Mouse (Mus musculus) C2C12 (cell line): ENCODE measurements around the gene Prkg1.

Experiments
- CEBPB ChIP-seq: IDR thresholded peaks from one replicate; pipeline ENCODE4 v1.6.1; 2011; ENCODE audit warnings: low read depth, mild to moderate bottlenecking, control low read depth, moderate library complexity
- CTCF ChIP-seq: IDR thresholded peaks from one replicate; pipeline ENCODE4 v1.5.1; 2011; ENCODE audit not compliant: control insufficient read depth, insufficient read depth, insufficient read length
- MAX ChIP-seq: IDR thresholded peaks from one replicate; pipeline ENCODE4 v1.6.1; 2011; ENCODE audit warnings: mild to moderate bottlenecking, control low read depth
- MYOG ChIP-seq: IDR thresholded peaks from one replicate; pipeline ENCODE4 v1.6.1; 2011; ENCODE audit not compliant: control insufficient read depth, insufficient read length; ENCODE audit errors: extremely low read depth
- USF1 ChIP-seq: IDR thresholded peaks from one replicate; pipeline ENCODE4 v1.6.1; 2011; ENCODE audit warnings: low read depth, mild to moderate bottlenecking, control low read depth, moderate library complexity

DNA sequence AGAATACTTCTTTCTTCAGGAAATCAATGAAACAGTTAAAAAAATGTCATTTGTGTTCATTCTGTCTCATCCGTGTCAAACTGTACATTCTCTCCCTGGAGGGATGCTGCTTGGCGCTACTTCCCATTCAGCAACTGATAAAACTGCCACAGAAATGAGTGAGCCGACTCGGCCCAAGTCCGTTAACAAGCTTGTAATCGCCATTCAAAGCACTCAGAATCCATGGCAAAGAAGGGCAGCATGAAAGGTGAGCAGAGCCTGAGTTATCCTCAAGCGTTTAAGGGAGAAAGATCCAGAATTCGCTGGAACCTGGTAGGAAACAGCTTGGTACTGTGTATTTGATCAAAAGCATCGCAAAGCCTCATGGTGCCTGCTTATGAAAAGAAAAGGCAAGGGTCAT is 339.6 kb downstream of the Prkg1 start:
- TF ChIP-seq CTCF (no peak), MYOG (no peak), MAX (no peak), CEBPB (no peak), USF1 (no peak)
